Mouse (Mus musculus): ENCODE results near the gene Il1rl1. TPM values are rescaled to one million over a fixed set of nuclear protein-coding genes. Genes with fewer than 3 reads are reported as not detected.

Il1rl1 gene
- total RNA-seq, 1 experiment, result not detected

GRCm38 (mm10) chr1:40474336-40474735 lies 45.0 kb downstream of the Il1rl1 start:
- H3K9me3 ChIP-seq (ENCODE audit: control insufficient read depth, insufficient read depth, low read depth, low read length), result no peaks in the 10 kb centered on the region
- H3K4me3 ChIP-seq (ENCODE audit: insufficient read depth in 1 of 2, low read depth in 1 of 2, low read length in 2 of 2, poor library complexity in 1 of 2, severe bottlenecking in 1 of 2), result no peak overlapping the region
- no peak for TF ChIP-seq HCFC1 (IDR thresholded peaks at IDR 0.05; ENCODE audit: borderline replicate concordance, insufficient read depth, low read length)
- TF ChIP-seq MAFK (IDR thresholded peaks at IDR 0.05; ENCODE audit: insufficient read depth, low read depth, low read length), result no peak
- no peak for TF ChIP-seq ZNF384 (IDR thresholded peaks at IDR 0.05; ENCODE audit: low read depth, low read length)
- TF ChIP-seq CHD2 (IDR thresholded peaks at IDR 0.05; ENCODE audit: low read depth, low read length), result no peak
- TF ChIP-seq ZC3H11A (IDR thresholded peaks at IDR 0.05; ENCODE audit: borderline replicate concordance, low read depth, low read length), result no peak
- no peaks in the 10 kb centered on the region for H3K4me1 ChIP-seq (ENCODE audit: control insufficient read depth in 2 of 2, insufficient read depth in 2 of 2, low read length in 2 of 2, poor library complexity in 1 of 2)
- no peak for DNase-seq (ENCODE audit: low read depth, low spot score)
- no peaks in the 10 kb centered on the region for H3K36me3 ChIP-seq (ENCODE audit: control insufficient read depth, insufficient read depth, low read length, poor library complexity, severe bottlenecking)
- H3K27ac ChIP-seq (ENCODE audit: insufficient read depth, low read depth, low read length, poor library complexity, severe bottlenecking), result no peak overlapping the region
- no peak overlapping the region for H3K9ac ChIP-seq (ENCODE audit: insufficient read depth, low read depth, low read length, poor library complexity, severe bottlenecking)
- in situ Hi-C loops (cut with MboI; ENCODE audit: low sequenced_read_pairs in 2 of 2, unreplicated experiment in 2 of 2), result no loop called here

- in situ Hi-C loops (cut with MboI; ENCODE audit: low sequenced_read_pairs in 2 of 2, unreplicated experiment in 2 of 2), result no loop called here
- H3K4me1 ChIP-seq (ENCODE audit: control insufficient read depth in 2 of 2, insufficient read depth in 2 of 2, low read length in 2 of 2, poor library complexity in 1 of 2), result no peaks in the 10 kb centered on the region
- H3K27ac ChIP-seq (ENCODE audit: insufficient read depth, low read depth, low read length, poor library complexity, severe bottlenecking), result no peak overlapping the region
- H3K4me3 ChIP-seq (ENCODE audit: insufficient read depth in 1 of 2, low read depth in 1 of 2, low read length in 2 of 2, poor library complexity in 1 of 2, severe bottlenecking in 1 of 2), result no peak overlapping the region
- no peaks in the 10 kb centered on the region for H3K36me3 ChIP-seq (ENCODE audit: control insufficient read depth, insufficient read depth, low read length, poor library complexity, severe bottlenecking)
- no peak for DNase-seq (ENCODE audit: low read depth, low spot score)
- no peaks in the 10 kb centered on the region for H3K9me3 ChIP-seq (ENCODE audit: control insufficient read depth, insufficient read depth, low read depth, low read length)
- no peak overlapping the region for H3K9ac ChIP-seq (ENCODE audit: insufficient read depth, low read depth, low read length, poor library complexity, severe bottlenecking)
- no peak for TF ChIP-seq ZC3H11A (IDR thresholded peaks at IDR 0.05; ENCODE audit: borderline replicate concordance, low read depth, low read length)
- no peak for TF ChIP-seq ZNF384 (IDR thresholded peaks at IDR 0.05; ENCODE audit: low read depth, low read length)
- TF ChIP-seq CHD2 (IDR thresholded peaks at IDR 0.05; ENCODE audit: low read depth, low read length), result no peak
- no peak for TF ChIP-seq HCFC1 (IDR thresholded peaks at IDR 0.05; ENCODE audit: borderline replicate concordance, insufficient read depth, low read length)
- TF ChIP-seq MAFK (IDR thresholded peaks at IDR 0.05; ENCODE audit: insufficient read depth, low read depth, low read length), result no peak
Measured at GRCm38 (mm10) chr1:40475697-40476096, 46.3 kb downstream of the Il1rl1 start.

- H3K27ac ChIP-seq (ENCODE audit: insufficient read depth, low read depth, low read length, poor library complexity, severe bottlenecking), result no peak overlapping the region
- no peak for TF ChIP-seq ZNF384 (IDR thresholded peaks at IDR 0.05; ENCODE audit: low read depth, low read length)
- TF ChIP-seq MAFK (IDR thresholded peaks at IDR 0.05; ENCODE audit: insufficient read depth, low read depth, low read length), result no peak
- no peak for TF ChIP-seq CHD2 (IDR thresholded peaks at IDR 0.05; ENCODE audit: low read depth, low read length)
- TF ChIP-seq HCFC1 (IDR thresholded peaks at IDR 0.05; ENCODE audit: borderline replicate concordance, insufficient read depth, low read length), result no peak
- TF ChIP-seq ZC3H11A (IDR thresholded peaks at IDR 0.05; ENCODE audit: borderline replicate concordance, low read depth, low read length), result no peak
- in situ Hi-C loops (cut with MboI; ENCODE audit: low sequenced_read_pairs in 2 of 2, unreplicated experiment in 2 of 2), result no loop called here
- H3K9ac ChIP-seq (ENCODE audit: insufficient read depth, low read depth, low read length, poor library complexity, severe bottlenecking), result no peak overlapping the region
- H3K36me3 ChIP-seq (ENCODE audit: control insufficient read depth, insufficient read depth, low read length, poor library complexity, severe bottlenecking), result no peaks in the 10 kb centered on the region
- no peaks in the 10 kb centered on the region for H3K9me3 ChIP-seq (ENCODE audit: control insufficient read depth, insufficient read depth, low read depth, low read length)
- no peak for DNase-seq (ENCODE audit: low read depth, low spot score)
- H3K4me3 ChIP-seq (ENCODE audit: insufficient read depth in 1 of 2, low read depth in 1 of 2, low read length in 2 of 2, poor library complexity in 1 of 2, severe bottlenecking in 1 of 2), result no peak overlapping the region
- H3K4me1 ChIP-seq (ENCODE audit: control insufficient read depth in 2 of 2, insufficient read depth in 2 of 2, low read length in 2 of 2, poor library complexity in 1 of 2), result no peaks in the 10 kb centered on the region
Measured at GRCm38 (mm10) chr1:40476756-40477155, 47.4 kb downstream of the Il1rl1 start.

GRCm38 (mm10) chr1:40479505-40479923 lies 50.1 kb downstream of the Il1rl1 start:
- no peak for DNase-seq (ENCODE audit: low read depth, low spot score)
- Histone ChIP-seq H3K36me3 (ENCODE audit: control insufficient read depth, insufficient read depth, low read length, poor library complexity, severe bottlenecking) (no peaks in the 10 kb centered on the region), H3K4me1 (ENCODE audit: control insufficient read depth in 2 of 2, insufficient read depth in 2 of 2, low read length in 2 of 2, poor library complexity in 1 of 2) (no peaks in the 10 kb centered on the region), H3K9ac (ENCODE audit: insufficient read depth, low read depth, low read length, poor library complexity, severe bottlenecking) (no peak overlapping the region), H3K4me3 (ENCODE audit: insufficient read depth in 1 of 2, low read depth in 1 of 2, low read length in 2 of 2, poor library complexity in 1 of 2, severe bottlenecking in 1 of 2) (no peak overlapping the region), H3K27ac (ENCODE audit: insufficient read depth, low read depth, low read length, poor library complexity, severe bottlenecking) (no peak overlapping the region), H3K9me3 (ENCODE audit: control insufficient read depth, insufficient read depth, low read depth, low read length) (no peaks in the 10 kb centered on the region)
- TF ChIP-seq CHD2 (IDR thresholded peaks at IDR 0.05; ENCODE audit: low read depth, low read length) (no peak), ZC3H11A (IDR thresholded peaks at IDR 0.05; ENCODE audit: borderline replicate concordance, low read depth, low read length) (no peak)
- in situ Hi-C loops (cut with MboI; ENCODE audit: low sequenced_read_pairs in 2 of 2, unreplicated experiment in 2 of 2), result no loop called here

GRCm38 (mm10) chr1:40494594-40494993 lies 65.2 kb downstream of the Il1rl1 start:
- TF ChIP-seq ZNF384 (IDR thresholded peaks at IDR 0.05; ENCODE audit: low read depth, low read length), result no peak
- no peak for TF ChIP-seq CHD2 (IDR thresholded peaks at IDR 0.05; ENCODE audit: low read depth, low read length)
- TF ChIP-seq HCFC1 (IDR thresholded peaks at IDR 0.05; ENCODE audit: borderline replicate concordance, insufficient read depth, low read length), result no peak
- TF ChIP-seq MAFK (IDR thresholded peaks at IDR 0.05; ENCODE audit: insufficient read depth, low read depth, low read length), result no peak
- no peak for TF ChIP-seq ZC3H11A (IDR thresholded peaks at IDR 0.05; ENCODE audit: borderline replicate concordance, low read depth, low read length)

More at GRCm38 (mm10) chr1:40494594-40494993, 65.2 kb downstream of the Il1rl1 start:
- Histone ChIP-seq H3K9ac (ENCODE audit: insufficient read depth, low read depth, low read length, poor library complexity, severe bottlenecking) (no peak overlapping the region), H3K4me3 (ENCODE audit: insufficient read depth in 1 of 2, low read depth in 1 of 2, low read length in 2 of 2, poor library complexity in 1 of 2, severe bottlenecking in 1 of 2) (no peak overlapping the region), H3K27ac (ENCODE audit: insufficient read depth, low read depth, low read length, poor library complexity, severe bottlenecking) (no peak overlapping the region), H3K9me3 (ENCODE audit: control insufficient read depth, insufficient read depth, low read depth, low read length) (no peaks in the 10 kb centered on the region), H3K4me1 (ENCODE audit: control insufficient read depth in 2 of 2, insufficient read depth in 2 of 2, low read length in 2 of 2, poor library complexity in 1 of 2) (no peaks in the 10 kb centered on the region), H3K36me3 (ENCODE audit: control insufficient read depth, insufficient read depth, low read length, poor library complexity, severe bottlenecking) (no peaks in the 10 kb centered on the region)
- in situ Hi-C loops (cut with MboI; ENCODE audit: low sequenced_read_pairs in 2 of 2, unreplicated experiment in 2 of 2), result no loop called here
- no peak for DNase-seq (ENCODE audit: low read depth, low spot score)
